Comparison of ENCODE assay signal across 12 mouse cellular contexts in genomic region chr15:10685692-10686430, GRCm38 (mm10). TPM values are rescaled to one million over a fixed set of nuclear protein-coding genes. Genes with fewer than 3 reads are reported as not detected.
DNase-seq lines count a peak whose midpoint lies in the region; ATAC-seq and TF ChIP-seq lines count a peak whose summit lies in the region.
"Had no signal": no experiment of that assay in that cellular context is flagged by ENCODE, and none has a peak within 500 bp of the region (broad histone marks: within the 10 kb centered on the region; RNA-seq: fewer than 3 reads in every experiment).

No protein-coding gene starts in this region.

- no peak overlapping the region; the same call in 1 of the 2 replicates for H3K9ac ChIP-seq in liver, postnatal 0 days (replicated peaks)
- H3K9ac ChIP-seq in stomach, embryonic 14.5 days (replicated peaks; ENCODE audit: low read depth, low read length) = no peak overlapping the region
- H3K9ac ChIP-seq in forebrain, embryonic 13.5 days = no peak overlapping the region
- H3K9ac ChIP-seq: heart, embryonic 15.5 days had no signal

- WGBS in liver, postnatal 0 days (ENCODE audit: insufficient replicate concordance) = 66% methylated on average over 14 of the region's 14 CpGs
- WGBS in stomach, embryonic 14.5 days = 70% methylated on average over 14 of the region's 14 CpGs
- WGBS in forebrain, embryonic 13.5 days = 84% methylated on average over 14 of the region's 14 CpGs

- no peaks in the 10 kb centered on the region for H3K36me3 ChIP-seq in liver, postnatal 0 days (replicated peaks; ENCODE audit: insufficient read depth, low read length)
- H3K36me3 ChIP-seq in stomach, embryonic 14.5 days (ENCODE audit: control insufficient read depth, insufficient read depth, low read length) = no peaks in the 10 kb centered on the region; the same call in 1 of the 2 replicates
- H3K36me3 ChIP-seq in forebrain, embryonic 13.5 days (ENCODE audit: poor library complexity, severe bottlenecking) = peaks cover 30% of the 10 kb centered on the region
- H3K36me3 ChIP-seq: heart, embryonic 15.5 days had no signal

- H3K4me3 ChIP-seq in liver, postnatal 0 days (ENCODE audit: low read depth, low read length) = no peak overlapping the region
- H3K4me3 ChIP-seq in stomach, embryonic 14.5 days (ENCODE audit: low read depth, low read length) = no peak overlapping the region
- no peak overlapping the region for H3K4me3 ChIP-seq in forebrain, embryonic 13.5 days
- H3K4me3 ChIP-seq: heart, embryonic 15.5 days had no signal

- H3K9me3 ChIP-seq in liver, postnatal 0 days (ENCODE audit: low read length) = no peaks in the 10 kb centered on the region
- H3K9me3 ChIP-seq in stomach, embryonic 14.5 days (ENCODE audit: control insufficient read depth, low read depth, low read length) = no peaks in the 10 kb centered on the region
- no peaks in the 10 kb centered on the region for H3K9me3 ChIP-seq in forebrain, embryonic 13.5 days (replicated peaks)
- H3K9me3 ChIP-seq: heart, embryonic 15.5 days had no signal

- no peak for TF ChIP-seq EP300 in liver, postnatal 0 days (IDR thresholded peaks at IDR 0.05; ENCODE audit: low read depth)

- peaks cover 11% of the 10 kb centered on the region for H3K4me1 ChIP-seq in liver, postnatal 0 days (ENCODE audit: insufficient read depth)
- peaks cover 6% of the 10 kb centered on the region; the same call in 1 of the 2 replicates for H3K4me1 ChIP-seq in stomach, embryonic 14.5 days (ENCODE audit: control insufficient read depth, insufficient read depth, low read length)
- peaks cover 15% of the 10 kb centered on the region for H3K4me1 ChIP-seq in forebrain, embryonic 13.5 days

- H3K27ac ChIP-seq in liver, postnatal 0 days (ENCODE audit: low read depth) = 0 out of 2 replicates have a peak overlapping the region, but pooled peaks have one; percentile 12
- no peak overlapping the region for H3K27ac ChIP-seq in stomach, embryonic 14.5 days (ENCODE audit: low read length)
- no peak overlapping the region for H3K27ac ChIP-seq in forebrain, embryonic 13.5 days
- H3K27ac ChIP-seq: heart, embryonic 15.5 days had no signal

- no peaks in the 10 kb centered on the region for H3K27me3 ChIP-seq in liver, postnatal 0 days (ENCODE audit: insufficient read depth, low read length)
- H3K27me3 ChIP-seq in stomach, embryonic 14.5 days (ENCODE audit: control insufficient read depth, insufficient read depth, low read length) = no peaks in the 10 kb centered on the region
- H3K27me3 ChIP-seq in forebrain, embryonic 13.5 days = no peaks in the 10 kb centered on the region
- H3K27me3 ChIP-seq: CH12.LX; heart, embryonic 15.5 days had no signal

- TF ChIP-seq CTCF in liver, postnatal 0 days (IDR thresholded peaks at IDR 0.05; ENCODE audit: low read depth) = no peak

- H3K4me2 ChIP-seq in liver, postnatal 0 days (ENCODE audit: low read depth, low read length) = no peak overlapping the region
- H3K4me2 ChIP-seq in stomach, embryonic 14.5 days (replicated peaks; ENCODE audit: low read depth, low read length) = no peak overlapping the region
- no peak overlapping the region for H3K4me2 ChIP-seq in forebrain, embryonic 13.5 days
- H3K4me2 ChIP-seq: heart, embryonic 15.5 days had no signal

- DNase-seq in liver, postnatal 0 days = peak; percentile 33
- no peak for DNase-seq in liver
- DNase-seq in adrenal gland, postnatal 10 days = peak; percentile 48
- DNase-seq in kidney, adult 9 months = peak; percentile 62
- DNase-seq in thymus, postnatal 25 days = no peak
- DNase-seq: lung, postnatal 14 days; thymus, postnatal 14 days had no signal

- ATAC-seq in liver, postnatal 0 days = no peak; the same call in 1 of the 2 replicates
- ATAC-seq in stomach, embryonic 14.5 days (ENCODE audit: insufficient number of reproducible peaks, insufficient read depth, low FRiP score, low read depth) = peak; percentile 51; the same call in 1 of the 2 replicates
- ATAC-seq in granulocyte monocyte progenitor cell, adult 5-6 weeks (replicated peaks; ENCODE audit: poor library complexity, severe bottlenecking) = no peak
- no peak for ATAC-seq in forebrain, embryonic 13.5 days

RNA-seq across cellular contexts. Expression of gene Rai14, which starts 28.6 kb away (rescaled TPM):
- 4.8 and 5.4 TPM in 2 replicates for polyA plus RNA-seq in liver, postnatal 0 days (2015; fragmentation: Nextera tagmentation; extraction: Ambion mirVana)
- total RNA-seq in adrenal gland, postnatal 10 days (2021) = 10 to 100 TPM; 18.7 to 21.0 TPM
- polyA plus RNA-seq in stomach, embryonic 14.5 days (2014; fragmentation: Nextera tagmentation; extraction: Ambion mirVana) = 23.2 and 27.3 TPM in 2 replicates
- total RNA-seq in granulocyte monocyte progenitor cell, adult 5-6 weeks (2014; fragmentation: Nextera tagmentation) = 6.1 and 6.2 TPM in 2 replicates
- total RNA-seq in granulocyte monocyte progenitor cell, adult 5-6 weeks (2017) = 4.3 and 5.2 TPM in 2 replicates
- 37.9 and 43.7 TPM in 2 replicates for polyA plus RNA-seq in forebrain, embryonic 13.5 days (2015; fragmentation: Nextera tagmentation; extraction: Ambion mirVana)

Comparison
In these comparisons a context has a peak if more than half of its experiments do, and no peak if none do; other contexts are left out.
1. DNase-seq: peak in liver, postnatal 0 days (single experiment), adrenal gland, postnatal 10 days (single experiment) and kidney, adult 9 months (single experiment); none in liver (single experiment) and thymus, postnatal 25 days (single experiment).